Mouse (Mus musculus): Measurements from ENCODE around the gene Rasgrf2. TPM values are rescaled to one million over a fixed set of nuclear protein-coding genes. Genes with fewer than 3 reads are reported as not detected.
A peak's percentile ranks its signal among the peaks of the same experiment; 100 is the strongest.

Gene Rasgrf2
- polyA plus RNA-seq, 1 experiment from 2014 or later, result 3.3 TPM

DNA sequence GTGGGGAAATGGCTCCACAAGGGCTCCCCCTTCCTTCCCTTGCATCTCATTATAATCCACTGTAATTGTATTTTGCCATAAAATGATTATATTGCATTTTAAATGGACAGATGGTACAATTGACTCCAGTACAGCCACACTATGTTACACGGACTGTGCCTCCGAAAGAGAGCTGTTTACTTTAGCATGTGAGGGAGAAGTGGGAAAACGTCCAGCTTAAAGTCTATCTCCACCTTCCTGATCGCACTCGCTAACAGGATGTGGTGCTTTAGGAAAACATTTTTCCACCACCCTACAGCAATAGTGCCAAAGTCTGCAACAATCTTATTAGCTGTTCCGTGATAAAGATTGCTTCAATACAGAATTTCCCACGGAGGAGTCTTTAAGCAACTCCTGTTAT lies 27.2 kb downstream of the Rasgrf2 start:
- Histone ChIP-seq H3K27me3 (no peaks in the 10 kb centered on the region), H3K4me3 (no peak overlapping the region), H3K4me2 (replicated peaks) (no peak overlapping the region), H3K9ac (replicated peaks) (no peak overlapping the region), H3K4me1 (no peaks in the 10 kb centered on the region), H3K36me3 (no peaks in the 10 kb centered on the region), H3K9me3 (no peaks in the 10 kb centered on the region), H3K27ac (replicated peaks) (no peak overlapping the region)
- WGBS, result 77% methylated on average over 7 of the region's 7 CpGs
- ATAC-seq (replicated peaks), result no peak

DNA sequence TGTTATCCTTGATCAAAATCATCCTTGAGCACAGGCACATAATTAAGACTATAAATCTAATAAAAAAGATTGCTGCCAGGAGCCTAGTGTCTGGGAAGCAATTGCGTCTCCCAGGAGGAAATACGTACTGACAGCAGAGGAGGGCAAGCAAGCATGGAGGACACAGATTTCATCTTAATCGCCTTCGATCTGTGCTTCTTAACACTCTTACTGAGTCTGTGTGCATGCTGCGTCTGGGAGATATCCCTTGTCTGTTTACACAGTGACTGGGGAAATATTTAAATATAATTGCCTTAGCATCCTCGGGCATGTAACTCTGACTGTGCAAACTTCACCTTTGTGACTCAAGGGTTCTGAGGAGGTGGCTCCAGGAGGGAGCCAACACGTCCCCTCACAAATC lies 33.0 kb downstream of the Rasgrf2 start:
- WGBS, result 82% methylated on average over 7 of the region's 7 CpGs
- ATAC-seq (replicated peaks), result no peak
- no peaks in the 10 kb centered on the region for H3K4me1 ChIP-seq
- H3K4me3 ChIP-seq, result no peak overlapping the region
- no peaks in the 10 kb centered on the region for H3K27me3 ChIP-seq
- no peaks in the 10 kb centered on the region for H3K9me3 ChIP-seq
- no peaks in the 10 kb centered on the region for H3K36me3 ChIP-seq
- H3K4me2 ChIP-seq (replicated peaks), result no peak overlapping the region
- H3K9ac ChIP-seq (replicated peaks), result no peak overlapping the region
- no peak overlapping the region for H3K27ac ChIP-seq (replicated peaks)

DNA sequence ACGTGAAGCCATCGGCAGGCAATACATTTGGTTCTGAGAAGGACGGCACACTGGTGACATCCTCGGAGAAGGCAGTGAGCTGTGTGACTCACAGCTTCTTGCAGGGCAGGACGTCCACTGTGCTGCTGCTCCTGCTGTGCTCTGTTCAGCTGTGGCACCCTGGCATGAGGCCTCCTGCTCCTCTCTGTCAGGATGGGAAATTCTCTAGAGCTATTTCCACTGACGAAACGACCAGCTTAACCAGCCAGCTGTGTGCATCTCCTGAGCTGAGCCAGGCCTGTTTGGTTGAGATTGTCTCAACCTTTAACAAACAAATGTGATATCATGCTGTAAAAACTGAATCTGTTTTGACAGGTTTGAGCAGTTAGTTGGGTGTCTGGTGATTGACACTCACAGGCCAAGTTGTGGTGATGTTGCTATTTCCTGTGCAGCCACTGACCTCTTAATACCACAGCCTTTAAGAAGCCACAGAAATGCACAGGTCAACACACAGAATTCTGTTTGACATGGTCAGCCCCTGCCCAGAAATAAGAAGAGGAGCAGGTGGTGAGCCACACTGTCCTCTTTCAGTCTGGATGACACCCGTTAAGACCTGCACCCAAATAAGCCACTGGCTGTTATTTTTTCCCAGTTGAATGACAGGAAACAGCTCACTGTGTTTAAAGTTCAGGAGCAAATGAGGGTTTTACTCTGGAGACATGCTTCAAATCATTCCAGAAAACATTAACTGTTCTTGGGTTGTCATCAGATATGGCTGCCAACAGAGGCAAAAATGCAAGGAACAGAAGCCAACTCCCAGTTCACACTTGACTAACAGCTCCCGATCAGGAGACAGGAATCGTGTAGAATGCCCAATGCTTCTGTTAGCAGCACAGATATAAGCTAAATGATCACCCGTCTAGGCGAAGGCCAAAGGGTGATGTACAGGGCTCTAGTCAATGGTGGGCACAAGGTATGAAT lies 36.0 kb downstream of the Rasgrf2 start:
- Histone ChIP-seq H3K27ac (replicated peaks) (no peak overlapping the region), H3K36me3 (no peaks in the 10 kb centered on the region), H3K4me1 (no peaks in the 10 kb centered on the region), H3K9me3 (no peaks in the 10 kb centered on the region), H3K4me3 (no peak overlapping the region), H3K4me2 (replicated peaks) (no peak overlapping the region), H3K27me3 (no peaks in the 10 kb centered on the region), H3K9ac (replicated peaks) (no peak overlapping the region)
- ATAC-seq (replicated peaks), result no peak
- 73% methylated on average over 12 of the region's 12 CpGs for WGBS

GRCm38 (mm10) chr13:92093712-92094290 lies 37.7 kb downstream of the Rasgrf2 start:
- Histone ChIP-seq H3K36me3 (no peaks in the 10 kb centered on the region), H3K27ac (replicated peaks) (no peak overlapping the region), H3K4me2 (replicated peaks) (no peak overlapping the region), H3K9me3 (no peaks in the 10 kb centered on the region), H3K27me3 (no peaks in the 10 kb centered on the region), H3K9ac (replicated peaks) (no peak overlapping the region), H3K4me1 (no peaks in the 10 kb centered on the region), H3K4me3 (no peak overlapping the region)
- ATAC-seq (replicated peaks), result no peak
- 87% methylated on average over 6 of the region's 6 CpGs for WGBS

- ATAC-seq (replicated peaks), result no peak
- H3K4me2 ChIP-seq (replicated peaks), result no peak overlapping the region
- WGBS, result 86% methylated on average over 1 of the region's 1 CpGs
- H3K27me3 ChIP-seq, result no peaks in the 10 kb centered on the region
- no peak overlapping the region for H3K27ac ChIP-seq (replicated peaks)
- no peaks in the 10 kb centered on the region for H3K9me3 ChIP-seq
- H3K9ac ChIP-seq (replicated peaks), result no peak overlapping the region
- H3K36me3 ChIP-seq, result no peaks in the 10 kb centered on the region
- H3K4me3 ChIP-seq, result no peak overlapping the region
- no peaks in the 10 kb centered on the region for H3K4me1 ChIP-seq
Measured at GRCm38 (mm10) chr13:92073111-92073510, 58.3 kb downstream of the Rasgrf2 start.

GRCm38 (mm10) chr13:92068651-92069050 lies 62.8 kb downstream of the Rasgrf2 start:
- Histone ChIP-seq H3K9me3 (no peaks in the 10 kb centered on the region), H3K4me2 (replicated peaks) (no peak overlapping the region), H3K27ac (replicated peaks) (no peak overlapping the region), H3K36me3 (no peaks in the 10 kb centered on the region), H3K27me3 (no peaks in the 10 kb centered on the region), H3K4me1 (no peaks in the 10 kb centered on the region), H3K4me3 (no peak overlapping the region), H3K9ac (replicated peaks) (no peak overlapping the region)
- ATAC-seq (replicated peaks), result no peak

GRCm38 (mm10) chr13:92067831-92068230 lies 63.6 kb downstream of the Rasgrf2 start:
- Histone ChIP-seq H3K4me1 (no peaks in the 10 kb centered on the region), H3K27ac (replicated peaks) (no peak overlapping the region), H3K9me3 (no peaks in the 10 kb centered on the region), H3K27me3 (no peaks in the 10 kb centered on the region), H3K9ac (replicated peaks) (no peak overlapping the region), H3K4me2 (replicated peaks) (no peak overlapping the region), H3K4me3 (no peak overlapping the region), H3K36me3 (no peaks in the 10 kb centered on the region)
- WGBS, result 86% methylated on average over 2 of the region's 2 CpGs
- ATAC-seq (replicated peaks), result no peak

DNA sequence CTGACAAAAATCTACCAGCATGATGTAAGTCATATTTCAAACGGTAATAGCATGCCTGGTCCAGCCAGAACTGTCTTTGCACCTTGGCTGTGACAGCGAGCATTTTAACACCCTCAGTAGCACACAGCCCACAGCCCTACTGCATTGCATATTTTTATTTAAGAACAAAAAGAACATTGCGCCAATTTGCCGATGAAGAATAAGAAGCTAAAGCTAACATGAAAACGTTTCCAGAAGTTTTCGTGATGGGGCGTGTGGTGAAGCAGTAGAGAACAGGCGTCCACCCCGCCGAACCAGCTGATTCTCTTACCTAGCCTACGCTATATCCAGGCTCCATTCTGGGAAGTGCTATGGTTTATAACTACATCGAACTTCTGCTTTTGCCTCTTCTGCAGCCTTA lies 77.7 kb downstream of the Rasgrf2 start:
- H3K9me3 ChIP-seq, result no peaks in the 10 kb centered on the region
- H3K4me2 ChIP-seq (replicated peaks), result no peak overlapping the region
- H3K27me3 ChIP-seq, result no peaks in the 10 kb centered on the region
- WGBS, result 94% methylated on average over 12 of the region's 12 CpGs
- no peak overlapping the region for H3K4me3 ChIP-seq
- H3K27ac ChIP-seq (replicated peaks), result no peak overlapping the region
- no peaks in the 10 kb centered on the region for H3K4me1 ChIP-seq
- ATAC-seq (replicated peaks), result no peak
- no peaks in the 10 kb centered on the region for H3K36me3 ChIP-seq
- H3K9ac ChIP-seq (replicated peaks), result no peak overlapping the region

GRCm38 (mm10) chr13:92053001-92053400 lies 78.5 kb downstream of the Rasgrf2 start:
- H3K4me1 ChIP-seq, result no peaks in the 10 kb centered on the region
- H3K27me3 ChIP-seq, result no peaks in the 10 kb centered on the region
- no peak for ATAC-seq (replicated peaks)
- 82% methylated on average over 3 of the region's 3 CpGs for WGBS
- H3K9me3 ChIP-seq, result no peaks in the 10 kb centered on the region
- no peak overlapping the region for H3K4me2 ChIP-seq (replicated peaks)
- H3K9ac ChIP-seq (replicated peaks), result no peak overlapping the region
- no peak overlapping the region for H3K27ac ChIP-seq (replicated peaks)
- H3K36me3 ChIP-seq, result no peaks in the 10 kb centered on the region
- no peak overlapping the region for H3K4me3 ChIP-seq

- WGBS, result 84% methylated on average over 3 of the region's 3 CpGs
- H3K9ac ChIP-seq (replicated peaks), result no peak overlapping the region
- H3K4me2 ChIP-seq (replicated peaks), result no peak overlapping the region
- no peaks in the 10 kb centered on the region for H3K27me3 ChIP-seq
- no peaks in the 10 kb centered on the region for H3K36me3 ChIP-seq
- no peak overlapping the region for H3K27ac ChIP-seq (replicated peaks)
- no peak overlapping the region for H3K4me3 ChIP-seq
- H3K9me3 ChIP-seq, result no peaks in the 10 kb centered on the region
- H3K4me1 ChIP-seq, result no peaks in the 10 kb centered on the region
- no peak for ATAC-seq (replicated peaks)
Measured at GRCm38 (mm10) chr13:92051216-92051615, 80.2 kb downstream of the Rasgrf2 start.

DNA sequence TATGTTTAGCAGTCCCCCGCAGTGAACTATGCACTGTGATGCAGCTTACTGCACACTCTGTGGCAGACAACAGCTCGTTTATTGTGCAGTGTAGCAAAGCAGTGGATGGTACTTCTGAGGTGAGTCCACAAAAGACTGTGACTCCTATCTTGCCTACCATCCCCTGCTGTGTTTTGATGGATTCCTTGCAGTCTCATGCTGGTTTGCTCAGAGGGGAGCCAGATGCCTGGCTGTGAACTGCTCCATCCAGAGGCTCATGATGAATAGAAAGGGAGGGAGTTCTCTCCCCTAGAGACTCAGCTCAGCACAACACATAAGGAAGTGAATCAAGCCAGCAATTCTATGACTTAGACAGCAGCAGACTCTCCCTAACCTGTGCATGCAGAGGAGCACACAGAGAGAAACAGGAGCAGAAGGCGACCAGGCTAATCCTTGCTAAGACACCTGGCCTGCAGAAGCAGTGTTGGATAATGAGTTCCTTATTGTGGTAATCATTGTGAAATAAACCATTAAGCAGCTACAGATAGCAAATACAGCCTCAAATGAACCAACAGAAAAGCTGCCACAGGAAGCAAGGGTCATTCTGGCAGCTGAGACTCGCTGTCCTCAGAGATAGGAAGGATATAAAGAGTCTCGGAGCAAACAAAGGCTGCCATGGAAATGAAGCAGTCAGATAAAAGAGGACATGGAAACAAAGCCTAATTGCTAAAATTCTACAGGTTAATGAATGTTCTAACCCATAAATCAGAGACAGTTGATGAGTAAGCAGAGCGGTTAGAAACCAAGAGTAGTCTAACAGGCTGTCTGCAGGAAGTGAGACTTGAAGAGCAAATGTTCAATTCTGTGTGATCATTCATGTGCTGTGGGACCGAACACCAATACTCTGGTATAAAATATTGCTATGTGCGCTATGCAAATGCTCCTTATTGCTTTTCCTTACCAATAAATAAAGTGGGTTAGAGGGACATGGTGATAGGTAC lies 89.6 kb downstream of the Rasgrf2 start:
- Histone ChIP-seq H3K4me3 (no peak overlapping the region), H3K9me3 (no peaks in the 10 kb centered on the region), H3K4me1 (0 out of 2 replicates have a peak, but pooled peaks cover 6% of the 10 kb centered on the region), H3K27me3 (no peaks in the 10 kb centered on the region), H3K36me3 (no peaks in the 10 kb centered on the region), H3K9ac (replicated peaks) (no peak overlapping the region), H3K4me2 (replicated peaks) (no peak overlapping the region), H3K27ac (replicated peaks) (no peak overlapping the region)
- WGBS, result 37% methylated on average over 8 of the region's 8 CpGs
- ATAC-seq (replicated peaks), result peak; percentile 53; the same call in 1 of the 2 replicates
